Mouse (Mus musculus): ENCODE data around the gene Il27. TPM values are rescaled to one million over a fixed set of nuclear protein-coding genes. Genes with fewer than 3 reads are reported as not detected.

The Il27 gene
- polyA plus RNA-seq, 1 experiment = 1.8 TPM

- TF ChIP-seq POLR2A (IDR thresholded peaks at IDR 0.05; ENCODE audit: control insufficient read depth, extremely low read depth, insufficient read depth, low read length, poor library complexity) (no peak), CTCF (IDR thresholded peaks at IDR 0.05; ENCODE audit: borderline replicate concordance, control insufficient read depth, extremely low read depth, insufficient read depth, low read length, poor library complexity) (no peak)
- Histone ChIP-seq H3K4me3 (ENCODE audit: control insufficient read depth, insufficient read depth, low read length) (no peak overlapping the region), H3K27me3 (ENCODE audit: control insufficient read depth, insufficient read depth, low read length) (no peaks in the 10 kb centered on the region), H3K27ac (ENCODE audit: control insufficient read depth, insufficient read depth, low read length) (no peak overlapping the region), H3K36me3 (ENCODE audit: control insufficient read depth, insufficient read depth, low read length) (no peaks in the 10 kb centered on the region), H3K4me1 (replicated peaks; ENCODE audit: control insufficient read depth, insufficient read depth, low read length) (no peaks in the 10 kb centered on the region; the same call in 1 of the 2 replicates)
- 66% methylated on average over 2 of the region's 2 CpGs for WGBS
- no peak for DNase-seq
These were observed 37.7 kb upstream of the Il27 start for GRCm38 (mm10) chr7:126632478-126632877.

- H3K36me3 ChIP-seq (ENCODE audit: control insufficient read depth, insufficient read depth, low read length) = no peaks in the 10 kb centered on the region
- H3K27me3 ChIP-seq (ENCODE audit: control insufficient read depth, insufficient read depth, low read length) = no peaks in the 10 kb centered on the region
- H3K27ac ChIP-seq (ENCODE audit: control insufficient read depth, insufficient read depth, low read length) = no peak within 1 kb of the TSS
- no peaks in the 10 kb centered on the region; the same call in 1 of the 2 replicates for H3K4me1 ChIP-seq (replicated peaks; ENCODE audit: control insufficient read depth, insufficient read depth, low read length)
- no peak within 1 kb of the TSS for H3K4me3 ChIP-seq (ENCODE audit: control insufficient read depth, insufficient read depth, low read length)
- TF ChIP-seq CTCF (IDR thresholded peaks at IDR 0.05; ENCODE audit: borderline replicate concordance, control insufficient read depth, extremely low read depth, insufficient read depth, low read length, poor library complexity) (no peak), POLR2A (IDR thresholded peaks at IDR 0.05; ENCODE audit: control insufficient read depth, extremely low read depth, insufficient read depth, low read length, poor library complexity) (no peak)
- DNase-seq = no peak
- WGBS = 97% methylated on average over 4 of the region's 4 CpGs
These were observed 36.2 kb upstream of the Il27 start, which contains the start of gene Nupr1 for GRCm38 (mm10) chr7:126630824-126631518. Gene Nupr1, minus strand, starts transcription at chr7:126630861.

GRCm38 (mm10) chr7:126629915-126630314, 35.2 kb upstream of the Il27 start:
- H3K27me3 ChIP-seq (ENCODE audit: control insufficient read depth, insufficient read depth, low read length) = no peaks in the 10 kb centered on the region; the same call in 1 of the 2 replicates
- no peaks in the 10 kb centered on the region for H3K36me3 ChIP-seq (ENCODE audit: control insufficient read depth, insufficient read depth, low read length)
- no peaks in the 10 kb centered on the region; the same call in 1 of the 2 replicates for H3K4me1 ChIP-seq (replicated peaks; ENCODE audit: control insufficient read depth, insufficient read depth, low read length)
- DNase-seq = no peak
- no peak overlapping the region for H3K27ac ChIP-seq (ENCODE audit: control insufficient read depth, insufficient read depth, low read length)
- H3K4me3 ChIP-seq (ENCODE audit: control insufficient read depth, insufficient read depth, low read length) = no peak overlapping the region
- no peak for TF ChIP-seq POLR2A (IDR thresholded peaks at IDR 0.05; ENCODE audit: control insufficient read depth, extremely low read depth, insufficient read depth, low read length, poor library complexity)
- TF ChIP-seq CTCF (IDR thresholded peaks at IDR 0.05; ENCODE audit: borderline replicate concordance, control insufficient read depth, extremely low read depth, insufficient read depth, low read length, poor library complexity) = no peak
- WGBS = 34% methylated on average over 3 of the region's 3 CpGs

- Histone ChIP-seq H3K4me3 (ENCODE audit: control insufficient read depth, insufficient read depth, low read length) (no peak overlapping the region), H3K36me3 (ENCODE audit: control insufficient read depth, insufficient read depth, low read length) (no peaks in the 10 kb centered on the region), H3K27ac (ENCODE audit: control insufficient read depth, insufficient read depth, low read length) (no peak overlapping the region), H3K27me3 (ENCODE audit: control insufficient read depth, insufficient read depth, low read length) (no peaks in the 10 kb centered on the region; the same call in 1 of the 2 replicates), H3K4me1 (replicated peaks; ENCODE audit: control insufficient read depth, insufficient read depth, low read length) (no peaks in the 10 kb centered on the region; the same call in 1 of the 2 replicates)
- no peak for DNase-seq
- WGBS = 88% methylated on average over 6 of the region's 6 CpGs
- TF ChIP-seq POLR2A (IDR thresholded peaks at IDR 0.05; ENCODE audit: control insufficient read depth, extremely low read depth, insufficient read depth, low read length, poor library complexity) = no peak
- TF ChIP-seq CTCF (IDR thresholded peaks at IDR 0.05; ENCODE audit: borderline replicate concordance, control insufficient read depth, extremely low read depth, insufficient read depth, low read length, poor library complexity) = no peak
These were observed 33.4 kb upstream of the Il27 start for GRCm38 (mm10) chr7:126628111-126628510.

- Histone ChIP-seq H3K27me3 (ENCODE audit: control insufficient read depth, insufficient read depth, low read length) (no peaks in the 10 kb centered on the region; the same call in 1 of the 2 replicates), H3K27ac (ENCODE audit: control insufficient read depth, insufficient read depth, low read length) (no peak overlapping the region), H3K4me3 (ENCODE audit: control insufficient read depth, insufficient read depth, low read length) (no peak overlapping the region), H3K4me1 (replicated peaks; ENCODE audit: control insufficient read depth, insufficient read depth, low read length) (no peaks in the 10 kb centered on the region; the same call in 1 of the 2 replicates), H3K36me3 (ENCODE audit: control insufficient read depth, insufficient read depth, low read length) (no peaks in the 10 kb centered on the region)
- DNase-seq = no peak
- 94% methylated on average over 3 of the region's 3 CpGs for WGBS
- no peak for TF ChIP-seq CTCF (IDR thresholded peaks at IDR 0.05; ENCODE audit: borderline replicate concordance, control insufficient read depth, extremely low read depth, insufficient read depth, low read length, poor library complexity)
- no peak for TF ChIP-seq POLR2A (IDR thresholded peaks at IDR 0.05; ENCODE audit: control insufficient read depth, extremely low read depth, insufficient read depth, low read length, poor library complexity)
These were observed 31.3 kb upstream of the Il27 start for GRCm38 (mm10) chr7:126625807-126626600.

DNA sequence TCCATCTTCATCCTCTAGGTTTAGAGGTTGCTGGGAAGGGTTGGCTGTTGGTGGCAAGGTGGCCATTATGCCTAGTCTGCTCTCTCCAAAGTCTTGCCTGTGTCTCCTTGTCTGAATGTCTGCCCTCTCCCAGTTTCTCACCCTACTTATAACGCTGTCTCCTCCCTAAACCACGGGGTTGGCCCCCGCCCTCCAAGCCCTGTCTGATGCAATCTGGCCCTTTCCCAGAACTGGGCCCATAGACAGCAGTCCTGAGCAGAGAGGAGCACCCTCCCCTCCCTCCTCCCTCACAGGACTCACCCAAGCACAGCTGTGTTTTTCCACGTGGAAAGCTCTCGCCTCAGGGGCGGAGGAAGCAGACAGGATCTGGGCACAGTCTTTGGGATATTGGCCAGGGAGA, 30.6 kb upstream of the Il27 start:
- Histone ChIP-seq H3K27ac (ENCODE audit: control insufficient read depth, insufficient read depth, low read length) (no peak overlapping the region), H3K4me3 (ENCODE audit: control insufficient read depth, insufficient read depth, low read length) (no peak overlapping the region), H3K4me1 (replicated peaks; ENCODE audit: control insufficient read depth, insufficient read depth, low read length) (no peaks in the 10 kb centered on the region; the same call in 1 of the 2 replicates), H3K27me3 (ENCODE audit: control insufficient read depth, insufficient read depth, low read length) (no peaks in the 10 kb centered on the region; the same call in 1 of the 2 replicates), H3K36me3 (ENCODE audit: control insufficient read depth, insufficient read depth, low read length) (no peaks in the 10 kb centered on the region)
- WGBS = 65% methylated on average over 6 of the region's 6 CpGs
- DNase-seq = no peak
- TF ChIP-seq POLR2A (IDR thresholded peaks at IDR 0.05; ENCODE audit: control insufficient read depth, extremely low read depth, insufficient read depth, low read length, poor library complexity) (no peak), CTCF (IDR thresholded peaks at IDR 0.05; ENCODE audit: borderline replicate concordance, control insufficient read depth, extremely low read depth, insufficient read depth, low read length, poor library complexity) (no peak)
